Mouse (Mus musculus) kidney, embryonic 16.5 days (tissue): ENCODE measurements at regions not wholly inside any gene's neighbourhood (a gene's known extent, or its start where the extent isn't known, plus 50 kb on each side); places are given as distances from the start of the nearest gene placed in this dataset.
"Not testable (repeated sequence)": the region's sequence is repeated elsewhere in the genome, so short reads cannot be mapped to it uniquely, and the experiment has no call there.

Source experiments
- ATAC-seq: fragments of 200-750 bp; cut with Nextera tagmentation; 2 replicates; pipeline ENCODE4 v1.8.0; 2017; ENCODE audit warnings: moderate TSS enrichment; ENCODE audit not compliant: low FRiP score, low TSS enrichment
- H3K27ac ChIP-seq: fragments of 300-500 bp; sonication (generic); 2 replicates; pipeline ENCODE4 v1.5.1; 2014; ENCODE audit warnings: low read length
- H3K27me3 ChIP-seq: fragments of 300-500 bp; sonication (generic); 2 replicates; pipeline ENCODE4 v1.6.1; 2014; ENCODE audit warnings: low read length, control low read depth, mixed read lengths; ENCODE audit not compliant: insufficient read depth
- H3K36me3 ChIP-seq: fragments of 300-500 bp; sonication (generic); 2 replicates; pipeline ENCODE4 v1.6.1; 2014; ENCODE audit warnings: low read length, control low read depth, mixed read lengths; ENCODE audit not compliant: insufficient read depth
- H3K4me1 ChIP-seq: fragments of 300-500 bp; sonication (generic); 2 replicates; pipeline ENCODE4 v1.6.1; 2014; ENCODE audit warnings: low read length, control low read depth, mixed read lengths; ENCODE audit not compliant: insufficient read depth
- H3K4me2 ChIP-seq: fragments of 300-500 bp; sonication (generic); replicated peaks from 2 replicates; pipeline ENCODE4 v1.6.1; 2014; ENCODE audit warnings: low read depth, low read length
- H3K4me3 ChIP-seq: fragments of 300-500 bp; sonication (generic); 2 replicates; pipeline ENCODE4 v1.5.1; 2014; ENCODE audit warnings: mild to moderate bottlenecking, low read length
- H3K9ac ChIP-seq: fragments of 300-500 bp; sonication (generic); replicated peaks from 2 replicates; pipeline ENCODE4 v1.6.1; 2014; ENCODE audit warnings: low read length
- H3K9me3 ChIP-seq: fragments of 300-500 bp; sonication (generic); 2 replicates; pipeline ENCODE4 v1.6.1; 2016; ENCODE audit warnings: low read length, control low read depth
- WGBS: fragments of 180-500 bp; shearing (Covaris S2); extraction: QIAGEN DNeasy Blood & Tissue Kit; methylation state at CpG from one replicate; pipeline ENCODE4 v1.1.7; 2014; 5-methylcytosine and 5-hydroxymethylcytosine counted together

- ATAC-seq: no peak
- Histone ChIP-seq H3K9me3 (no peaks in the 10 kb centered on the region), H3K36me3 (no peaks in the 10 kb centered on the region), H3K4me2 (no peak overlapping the region), H3K27me3 (no peaks in the 10 kb centered on the region), H3K4me3 (no peak overlapping the region), H3K4me1 (peaks cover 5% of the 10 kb centered on the region; the same call in 1 of the 2 replicates), H3K9ac (no peak overlapping the region), H3K27ac (no peak overlapping the region)
- WGBS: 21% methylated on average over 1 of the region's 1 CpGs
Measured at GRCm38 (mm10) chr16:42574978-42575377, 234.5 kb upstream of the Gap43 start.

- Histone ChIP-seq H3K27ac (no peak overlapping the region), H3K4me3 (no peak overlapping the region), H3K4me2 (no peak overlapping the region), H3K9ac (no peak overlapping the region), H3K4me1 (peaks cover under 1% of the 10 kb centered on the region; the same call in 1 of the 2 replicates), H3K36me3 (no peaks in the 10 kb centered on the region), H3K27me3 (no peaks in the 10 kb centered on the region), H3K9me3 (no peaks in the 10 kb centered on the region)
- 78% methylated on average over 6 of the region's 6 CpGs for WGBS
- ATAC-seq: no peak
Measured at GRCm38 (mm10) chr16:42570246-42570996, 230.0 kb upstream of the Gap43 start.

GRCm38 (mm10) chr16:42569335-42569734 is 228.9 kb upstream of the Gap43 start:
- ATAC-seq: no peak
- Histone ChIP-seq H3K4me2 (no peak overlapping the region), H3K36me3 (no peaks in the 10 kb centered on the region), H3K27ac (no peak overlapping the region), H3K9me3 (no peaks in the 10 kb centered on the region), H3K9ac (no peak overlapping the region), H3K4me1 (no peaks in the 10 kb centered on the region), H3K27me3 (no peaks in the 10 kb centered on the region), H3K4me3 (no peak overlapping the region)
- WGBS: 64% methylated on average over 2 of the region's 2 CpGs

GRCm38 (mm10) chr16:42549591-42549990 is 209.1 kb upstream of the Gap43 start:
- Histone ChIP-seq H3K4me3 (no peak overlapping the region), H3K27me3 (no peaks in the 10 kb centered on the region), H3K36me3 (no peaks in the 10 kb centered on the region), H3K4me2 (no peak overlapping the region), H3K9me3 (no peaks in the 10 kb centered on the region), H3K27ac (no peak overlapping the region), H3K9ac (no peak overlapping the region), H3K4me1 (no peaks in the 10 kb centered on the region)
- 70% methylated on average over 1 of the region's 1 CpGs for WGBS
- ATAC-seq: peak; percentile 79; the same call in 1 of the 2 replicates

GRCm38 (mm10) chr16:42546229-42547163 is 206.0 kb upstream of the Gap43 start:
- Histone ChIP-seq H3K36me3 (no peaks in the 10 kb centered on the region), H3K4me1 (no peaks in the 10 kb centered on the region), H3K27ac (no peak overlapping the region), H3K27me3 (no peaks in the 10 kb centered on the region), H3K9me3 (no peaks in the 10 kb centered on the region), H3K9ac (no peak overlapping the region), H3K4me2 (no peak overlapping the region), H3K4me3 (no peak overlapping the region)
- 43% methylated on average over 14 of the region's 14 CpGs for WGBS
- no peak for ATAC-seq

GRCm38 (mm10) chr16:42517321-42517720 is 176.9 kb upstream of the Gap43 start:
- no peaks in the 10 kb centered on the region for H3K9me3 ChIP-seq
- no peak overlapping the region for H3K27ac ChIP-seq
- H3K27me3 ChIP-seq: no peaks in the 10 kb centered on the region
- ATAC-seq: no peak
- 66% methylated on average over 4 of the region's 4 CpGs for WGBS
- no peaks in the 10 kb centered on the region for H3K4me1 ChIP-seq
- no peak overlapping the region for H3K4me3 ChIP-seq
- H3K4me2 ChIP-seq: no peak overlapping the region
- H3K36me3 ChIP-seq: no peaks in the 10 kb centered on the region
- H3K9ac ChIP-seq: no peak overlapping the region

- Histone ChIP-seq H3K4me3 (no peak overlapping the region), H3K4me2 (no peak overlapping the region), H3K4me1 (no peaks in the 10 kb centered on the region), H3K27ac (no peak overlapping the region), H3K27me3 (no peaks in the 10 kb centered on the region), H3K36me3 (no peaks in the 10 kb centered on the region), H3K9me3 (no peaks in the 10 kb centered on the region), H3K9ac (no peak overlapping the region)
- 57% methylated on average over 3 of the region's 3 CpGs for WGBS
- ATAC-seq: no peak
Measured at GRCm38 (mm10) chr16:42515929-42516328, 175.5 kb upstream of the Gap43 start.

GRCm38 (mm10) chr16:42505107-42505506 is 164.7 kb upstream of the Gap43 start:
- ATAC-seq: no peak
- 54% methylated on average over 9 of the region's 9 CpGs for WGBS

GRCm38 (mm10) chr16:42501713-42502112 is 161.3 kb upstream of the Gap43 start:
- 88% methylated on average over 2 of the region's 2 CpGs for WGBS
- ATAC-seq: no peak
- no peaks in the 10 kb centered on the region for H3K27me3 ChIP-seq

More at GRCm38 (mm10) chr16:42505107-42505506, 164.7 kb upstream of the Gap43 start:
- no peaks in the 10 kb centered on the region for H3K9me3 ChIP-seq
- no peaks in the 10 kb centered on the region for H3K36me3 ChIP-seq
- H3K4me3 ChIP-seq: no peak overlapping the region
- H3K27ac ChIP-seq: no peak overlapping the region
- H3K4me2 ChIP-seq: no peak overlapping the region
- H3K9ac ChIP-seq: no peak overlapping the region
- no peaks in the 10 kb centered on the region for H3K27me3 ChIP-seq
- no peaks in the 10 kb centered on the region for H3K4me1 ChIP-seq

GRCm38 (mm10) chr16:42501109-42501508 is 160.7 kb upstream of the Gap43 start:
- not testable (repeated sequence) for H3K4me2 ChIP-seq, H3K27ac ChIP-seq, H3K9ac ChIP-seq, H3K27me3 ChIP-seq, H3K9me3 ChIP-seq, H3K36me3 ChIP-seq, H3K4me3 ChIP-seq, ATAC-seq, H3K4me1 ChIP-seq
- 33% methylated on average over 3 of the region's 3 CpGs for WGBS

More at GRCm38 (mm10) chr16:42501713-42502112, 161.3 kb upstream of the Gap43 start:
- no peak overlapping the region for H3K4me3 ChIP-seq
- no peaks in the 10 kb centered on the region for H3K36me3 ChIP-seq
- H3K9ac ChIP-seq: no peak overlapping the region
- H3K4me1 ChIP-seq: no peaks in the 10 kb centered on the region
- no peak overlapping the region for H3K27ac ChIP-seq
- no peak overlapping the region for H3K4me2 ChIP-seq
- no peaks in the 10 kb centered on the region for H3K9me3 ChIP-seq
